20 mouse cellular contexts compared by ENCODE assay signal in genomic region chr15:7117944-7118343, GRCm38 (mm10). TPM values are rescaled to one million over a fixed set of nuclear protein-coding genes. Genes with fewer than 3 reads are reported as not detected.
A peak's percentile ranks its signal among the peaks of the same experiment; 100 is the strongest.
DNase-seq lines count a peak whose midpoint lies in the region; ATAC-seq lines count a peak whose summit lies in the region.
"Had no signal": no experiment of that assay in that cellular context is flagged by ENCODE, and none has a peak within 500 bp of the region (broad histone marks: within the 10 kb centered on the region; RNA-seq: fewer than 3 reads in every experiment).

No protein-coding gene starts in this region.

- ATAC-seq in frontal cortex, adult (ENCODE audit: low TSS enrichment): peak; percentile 59
- ATAC-seq: inflammation-experienced regulatory T-cells, adult 6 months had no signal

- no peak for DNase-seq in frontal cortex, postnatal 36 days (ENCODE audit: low spot score in 2 of 2)
- peak; percentile 29 for DNase-seq in lung, postnatal 10 days
- DNase-seq in lung, postnatal 14 days: no peak
- DNase-seq in gonadal fat pad, adult 2 months (ENCODE audit: low read depth): peak; percentile 65
- no peak for DNase-seq in testis, postnatal 10 days (ENCODE audit: low spot score)
- no peak for DNase-seq in ovary, postnatal 36 days (ENCODE audit: low spot score)
- DNase-seq: adrenal gland, adult 8-10 months; cerebellum, adult 2 months; cerebellum, postnatal 25 days; gastrocnemius, postnatal 14 days; heart, adult 2 months; kidney, adult 18-20 months; kidney, postnatal 36 days; layer of hippocampus, adult 9-11 months; liver; lung, embryonic 14.5 days; right cerebral cortex, postnatal 25 days; thymus, postnatal 14 days had no signal

RNA-seq across cellular contexts. Expression of gene Lifr, which starts 27.5 kb away (rescaled TPM):
- 10.4 and 28.7 TPM in 2 replicates for polyA plus RNA-seq in gonadal fat pad, adult 2 months (2012; rRNA removed)

Comparison
In these comparisons a context has a peak if more than half of its experiments do, and no peak if none do; other contexts are left out.
1. DNase-seq: peak in lung, postnatal 10 days (single experiment) and gonadal fat pad, adult 2 months (single experiment); none in frontal cortex, postnatal 36 days (0 of 2), lung, postnatal 14 days (single experiment), testis, postnatal 10 days (single experiment) and ovary, postnatal 36 days (single experiment).